Mouse (Mus musculus): ENCODE data around the gene Tgif1.

GRCm38 (mm10) chr17:70865060-70865604 is 11.8 kb upstream of the Tgif1 start:
- TF ChIP-seq CTCF (IDR thresholded peaks at IDR 0.05; ENCODE audit: low read depth, low read length), result no peak
- TF ChIP-seq POLR2A (IDR thresholded peaks at IDR 0.05; ENCODE audit: borderline replicate concordance, low read depth, low read length), result no peak

All from bone marrow macrophage, adult 2 months (primary cell).